Mouse (Mus musculus): Measurements from ENCODE around the gene Msmo1. TPM values are rescaled to one million over a fixed set of nuclear protein-coding genes. Genes with fewer than 3 reads are reported as not detected.

Gene Msmo1
- polyA plus RNA-seq, 1 experiment from 2014 or later, result 160 TPM

DNA sequence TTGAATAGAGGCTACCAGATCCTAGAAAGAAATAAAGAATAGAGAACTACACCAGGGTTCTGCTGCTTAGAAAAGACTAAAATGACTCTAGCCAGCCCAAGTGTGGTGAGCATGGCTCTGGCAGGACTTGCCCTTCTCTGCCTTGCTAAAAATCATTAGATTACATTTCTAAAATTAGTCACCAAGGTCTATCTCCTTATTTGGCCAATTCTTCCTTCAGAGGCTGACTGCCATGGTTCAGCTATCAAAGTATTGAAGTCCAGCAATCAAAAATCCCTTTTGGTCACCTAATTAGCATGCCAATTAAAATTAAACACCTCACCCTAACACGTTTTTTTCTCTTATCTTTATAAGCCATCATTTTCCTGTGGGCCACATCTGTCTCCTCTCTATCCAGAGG is 22.0 kb downstream of the Msmo1 start:
- TF ChIP-seq EP300 (optimal IDR thresholded peaks at IDR 0.05), result no peak
- TF ChIP-seq CTCF (IDR thresholded peaks at IDR 0.05; ENCODE audit: low read depth), result no peak
- no peaks in the 10 kb centered on the region for H3K27me3 ChIP-seq (ENCODE audit: control insufficient read depth, insufficient read depth, low read length)
- DNase-seq (ENCODE audit: low spot score) (no peak), ATAC-seq (ENCODE audit: low FRiP score, low TSS enrichment) (no peak)
- H3K36me3 ChIP-seq (ENCODE audit: control insufficient read depth, insufficient read depth, low read length), result no peaks in the 10 kb centered on the region
- no peak overlapping the region for H3K4me3 ChIP-seq (ENCODE audit: low read depth, low read length)
- WGBS, result 32% methylated on average over 1 of the region's 1 CpGs
- H3K27ac ChIP-seq (replicated peaks), result no peak overlapping the region
- no peak overlapping the region for H3K9ac ChIP-seq (ENCODE audit: low read length)
- H3K4me2 ChIP-seq (replicated peaks; ENCODE audit: low read depth), result no peak overlapping the region
- H3K4me1 ChIP-seq (replicated peaks; ENCODE audit: control insufficient read depth, insufficient read depth), result no peaks in the 10 kb centered on the region
- H3K9me3 ChIP-seq (ENCODE audit: control insufficient read depth, low read length), result no peaks in the 10 kb centered on the region

DNA sequence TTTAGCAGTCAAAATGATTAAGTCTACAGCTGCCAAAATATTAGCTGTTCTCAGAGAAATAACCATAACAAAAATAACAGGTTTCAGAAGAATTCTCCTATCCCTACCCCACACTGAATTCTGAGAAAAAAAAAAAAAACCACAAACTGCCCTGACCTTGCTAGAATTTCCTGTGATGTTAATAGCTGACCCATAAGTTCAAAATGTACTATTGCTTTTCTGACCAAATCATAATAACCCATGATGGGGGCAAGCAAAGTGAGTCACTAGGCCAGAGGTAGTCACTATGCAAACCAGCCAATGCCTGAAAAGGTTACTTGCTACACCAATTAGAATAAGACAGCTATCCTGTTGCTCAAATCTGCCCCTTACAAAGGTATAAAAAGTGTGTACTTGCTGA is 26.1 kb downstream of the Msmo1 start:
- DNase-seq (ENCODE audit: low spot score), result no peak
- no peak for TF ChIP-seq EP300 (optimal IDR thresholded peaks at IDR 0.05)
- no peak for TF ChIP-seq CTCF (IDR thresholded peaks at IDR 0.05; ENCODE audit: low read depth)
- Histone ChIP-seq H3K4me3 (ENCODE audit: low read depth, low read length) (no peak overlapping the region), H3K9ac (ENCODE audit: low read length) (no peak overlapping the region), H3K4me2 (replicated peaks; ENCODE audit: low read depth) (no peak overlapping the region), H3K27ac (replicated peaks) (no peak overlapping the region), H3K27me3 (ENCODE audit: control insufficient read depth, insufficient read depth, low read length) (no peaks in the 10 kb centered on the region), H3K9me3 (ENCODE audit: control insufficient read depth, low read length) (no peaks in the 10 kb centered on the region), H3K4me1 (replicated peaks; ENCODE audit: control insufficient read depth, insufficient read depth) (no peaks in the 10 kb centered on the region), H3K36me3 (ENCODE audit: control insufficient read depth, insufficient read depth, low read length) (no peaks in the 10 kb centered on the region)
- no peak for ATAC-seq (ENCODE audit: low FRiP score, low TSS enrichment)

DNA sequence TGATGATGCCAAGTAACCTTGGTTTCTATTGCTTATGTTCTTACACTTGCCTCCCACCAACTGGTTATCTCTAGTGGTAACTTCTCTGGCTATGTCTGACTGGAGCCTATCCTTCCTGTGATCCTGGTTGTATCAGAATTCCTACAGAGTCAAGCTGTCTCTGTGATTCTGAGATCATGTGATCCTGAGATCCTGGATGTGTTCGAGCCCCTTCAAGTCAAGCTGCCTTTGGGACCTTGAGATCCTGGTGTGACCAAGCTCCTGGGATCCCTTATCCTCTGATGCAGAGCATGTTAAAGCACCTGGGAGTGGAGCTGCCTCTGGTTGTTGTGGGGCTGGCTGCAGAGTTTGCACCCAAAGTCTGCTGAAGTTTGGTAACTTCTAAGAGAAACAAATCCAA is 30.4 kb downstream of the Msmo1 start:
- no peak overlapping the region for H3K4me3 ChIP-seq (ENCODE audit: low read depth, low read length)
- no peaks in the 10 kb centered on the region for H3K27me3 ChIP-seq (ENCODE audit: control insufficient read depth, insufficient read depth, low read length)
- no peaks in the 10 kb centered on the region for H3K36me3 ChIP-seq (ENCODE audit: control insufficient read depth, insufficient read depth, low read length)
- ATAC-seq (ENCODE audit: low FRiP score, low TSS enrichment) (no peak), DNase-seq (ENCODE audit: low spot score) (no peak)
- H3K4me2 ChIP-seq (replicated peaks; ENCODE audit: low read depth), result no peak overlapping the region
- no peak overlapping the region for H3K27ac ChIP-seq (replicated peaks)
- WGBS, result 100% methylated on average over 1 of the region's 1 CpGs
- no peak overlapping the region for H3K9ac ChIP-seq (ENCODE audit: low read length)
- TF ChIP-seq CTCF (IDR thresholded peaks at IDR 0.05; ENCODE audit: low read depth) (no peak), EP300 (optimal IDR thresholded peaks at IDR 0.05) (no peak)
- no peaks in the 10 kb centered on the region for H3K9me3 ChIP-seq (ENCODE audit: control insufficient read depth, low read length)
- H3K4me1 ChIP-seq (replicated peaks; ENCODE audit: control insufficient read depth, insufficient read depth), result no peaks in the 10 kb centered on the region

DNA sequence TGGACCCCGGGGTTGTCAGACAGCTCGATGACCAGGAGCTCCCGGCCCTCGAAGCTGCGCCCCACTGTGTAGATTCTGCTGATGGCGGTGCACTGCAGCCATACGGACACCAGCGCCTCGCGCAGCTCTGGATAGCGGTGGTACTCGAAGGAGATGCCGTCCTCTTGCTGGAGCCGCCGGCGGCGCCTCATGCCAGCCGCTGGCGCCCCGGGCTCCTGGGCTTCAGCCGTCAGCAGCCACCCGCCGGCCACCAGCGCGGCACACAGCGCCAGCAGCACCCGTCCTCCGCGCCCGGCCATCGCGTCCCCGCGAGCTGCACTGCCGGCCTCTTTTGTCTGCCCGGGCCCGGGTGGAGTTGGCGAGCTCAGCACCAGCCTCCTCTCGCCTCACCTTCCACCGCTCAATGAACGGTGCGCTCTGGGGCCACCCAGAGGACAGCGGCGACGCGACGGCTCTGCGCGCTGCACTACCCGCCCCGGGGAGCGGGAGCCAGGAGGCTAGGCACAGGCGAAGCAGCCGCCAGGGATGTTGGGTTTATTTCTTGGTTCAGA is 40.9 kb downstream of the Msmo1 start, which contains the start of gene Cpe:
Gene Cpe, minus strand, starts transcription at position 404 of the 551 bp plus-strand sequence.
- TF ChIP-seq CTCF (IDR thresholded peaks at IDR 0.05; ENCODE audit: low read depth) (peak; percentile 78), EP300 (optimal IDR thresholded peaks at IDR 0.05) (no peak)
- peak within 1 kb of the TSS; percentile 64 for H3K9ac ChIP-seq (ENCODE audit: low read length)
- H3K27me3 ChIP-seq (ENCODE audit: control insufficient read depth, insufficient read depth, low read length), result no peaks in the 10 kb centered on the region
- H3K4me3 ChIP-seq (ENCODE audit: low read depth, low read length), result peak within 1 kb of the TSS; percentile 59
- under 1% methylated on average over 53 of the region's 54 CpGs for WGBS
- H3K9me3 ChIP-seq (ENCODE audit: control insufficient read depth, low read length), result no peaks in the 10 kb centered on the region
- DNase-seq (ENCODE audit: low spot score) (peak; percentile 83), ATAC-seq (ENCODE audit: low FRiP score, low TSS enrichment) (peak; percentile 99)
- H3K4me2 ChIP-seq (replicated peaks; ENCODE audit: low read depth), result peak within 1 kb of the TSS; percentile 91
- no peaks in the 10 kb centered on the region for H3K4me1 ChIP-seq (replicated peaks; ENCODE audit: control insufficient read depth, insufficient read depth)
- H3K36me3 ChIP-seq (ENCODE audit: control insufficient read depth, insufficient read depth, low read length), result no peaks in the 10 kb centered on the region
- H3K27ac ChIP-seq (replicated peaks), result peak within 1 kb of the TSS; percentile 69; the same call in 1 of the 2 replicates

DNA sequence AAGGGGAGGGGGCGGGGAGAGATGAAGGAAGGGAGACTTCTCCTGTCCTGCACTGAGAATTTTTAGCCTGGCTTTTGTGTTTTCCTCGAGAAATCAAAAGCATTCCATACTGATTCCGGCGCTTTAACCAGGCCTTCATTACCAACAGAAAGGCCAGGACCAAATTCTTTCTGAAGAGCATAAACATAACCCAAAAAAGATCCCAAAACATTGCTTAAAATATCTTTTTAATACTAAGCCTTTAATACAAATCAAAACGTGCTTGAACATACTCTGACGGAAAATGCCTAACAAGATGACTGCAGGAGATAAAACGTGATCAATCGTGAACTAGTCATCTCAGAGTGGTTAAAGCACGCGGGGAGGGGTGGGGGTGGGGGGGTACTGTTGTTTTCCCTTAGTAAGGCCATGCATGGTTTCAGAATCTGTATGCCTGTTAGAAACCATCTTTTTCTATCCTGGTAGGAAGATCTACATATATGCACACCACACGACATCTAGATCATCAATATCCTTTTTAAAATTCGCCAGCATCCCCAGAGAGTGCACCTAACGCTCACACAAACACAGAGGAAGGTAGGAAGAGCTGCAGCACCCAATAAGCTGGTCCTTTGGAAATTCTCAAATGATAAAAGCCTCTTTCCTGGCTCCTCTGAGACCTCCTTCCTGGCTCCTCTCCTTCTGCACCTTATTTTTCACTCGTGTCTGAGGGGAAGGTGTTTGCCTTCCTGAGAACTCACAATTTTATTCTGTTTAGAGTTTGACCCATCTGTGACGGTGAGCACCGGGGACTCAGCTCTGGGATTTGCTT is 41.8 kb downstream of the Msmo1 start:
- DNase-seq (ENCODE audit: low spot score) (no peak), ATAC-seq (ENCODE audit: low FRiP score, low TSS enrichment) (no peak)
- Histone ChIP-seq H3K4me3 (ENCODE audit: low read depth, low read length) (peak overlapping the region; percentile 59), H3K9me3 (ENCODE audit: control insufficient read depth, low read length) (no peaks in the 10 kb centered on the region), H3K9ac (ENCODE audit: low read length) (peak overlapping the region; percentile 64; the same call in 1 of the 2 replicates), H3K27ac (replicated peaks) (no peak overlapping the region), H3K36me3 (ENCODE audit: control insufficient read depth, insufficient read depth, low read length) (no peaks in the 10 kb centered on the region), H3K27me3 (ENCODE audit: control insufficient read depth, insufficient read depth, low read length) (no peaks in the 10 kb centered on the region), H3K4me2 (replicated peaks; ENCODE audit: low read depth) (peak overlapping the region; percentile 91), H3K4me1 (replicated peaks; ENCODE audit: control insufficient read depth, insufficient read depth) (no peaks in the 10 kb centered on the region)
- TF ChIP-seq EP300 (optimal IDR thresholded peaks at IDR 0.05), result no peak
- TF ChIP-seq CTCF (IDR thresholded peaks at IDR 0.05; ENCODE audit: low read depth), result no peak
- WGBS, result 21% methylated on average over 16 of the region's 16 CpGs

DNA sequence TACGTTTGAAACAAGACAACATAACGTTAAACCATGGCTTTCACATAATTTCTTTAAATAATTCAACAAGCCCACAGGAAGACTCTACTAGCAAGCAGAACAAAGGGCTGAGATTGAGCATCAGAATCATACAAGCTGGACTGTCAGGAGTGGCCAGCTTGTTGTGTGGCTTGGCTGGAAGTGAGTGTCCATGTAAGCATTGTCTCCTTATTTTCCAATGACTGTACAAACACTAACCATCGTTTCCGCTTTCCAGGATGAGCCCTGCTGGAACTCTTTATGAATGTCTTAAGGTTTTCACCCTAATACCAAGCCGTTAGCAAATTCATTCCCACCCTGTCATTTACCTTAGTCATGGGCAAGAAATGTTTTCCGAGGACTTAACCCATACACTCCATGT is 42.7 kb downstream of the Msmo1 start:
- no peak for DNase-seq (ENCODE audit: low spot score)
- no peak overlapping the region for H3K4me3 ChIP-seq (ENCODE audit: low read depth, low read length)
- 73% methylated on average over 6 of the region's 6 CpGs for WGBS
- H3K9ac ChIP-seq (ENCODE audit: low read length), result no peak overlapping the region
- H3K4me1 ChIP-seq (replicated peaks; ENCODE audit: control insufficient read depth, insufficient read depth), result no peaks in the 10 kb centered on the region
- ATAC-seq (ENCODE audit: low FRiP score, low TSS enrichment), result no peak
- no peaks in the 10 kb centered on the region for H3K27me3 ChIP-seq (ENCODE audit: control insufficient read depth, insufficient read depth, low read length)
- no peaks in the 10 kb centered on the region for H3K9me3 ChIP-seq (ENCODE audit: control insufficient read depth, low read length)
- H3K27ac ChIP-seq (replicated peaks), result no peak overlapping the region
- no peak for TF ChIP-seq EP300 (optimal IDR thresholded peaks at IDR 0.05)
- TF ChIP-seq CTCF (IDR thresholded peaks at IDR 0.05; ENCODE audit: low read depth), result no peak
- H3K36me3 ChIP-seq (ENCODE audit: control insufficient read depth, insufficient read depth, low read length), result no peaks in the 10 kb centered on the region
- no peak overlapping the region for H3K4me2 ChIP-seq (replicated peaks; ENCODE audit: low read depth)

All from stomach, postnatal 0 days (tissue).